Mouse (Mus musculus): ENCODE measurements around the gene Dbx2.
A peak's percentile ranks its signal among the peaks of the same experiment; 100 is the strongest.

Dbx2 gene

DNA sequence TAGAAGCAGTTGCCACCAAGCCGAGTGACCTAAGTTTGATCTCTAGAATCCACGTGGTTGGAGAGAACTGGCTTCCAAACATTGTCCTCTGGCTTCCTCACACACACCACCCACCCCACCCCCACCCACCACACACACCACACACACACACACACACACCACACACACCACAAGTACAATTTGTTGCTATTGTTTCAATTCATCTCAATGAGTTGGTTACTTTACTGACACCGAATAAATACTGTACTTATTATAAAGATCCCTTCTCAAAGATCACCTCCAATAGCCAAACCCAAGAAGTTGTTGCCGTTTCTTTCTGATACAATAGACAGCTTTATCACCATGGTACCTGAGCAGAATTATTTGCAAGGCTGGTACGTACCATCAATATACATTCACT lies at the start of gene Dbx2:
TSS of gene Dbx2 (minus strand) at position 101 of the 400 bp plus-strand sequence.
- no peak for DNase-seq

DNA sequence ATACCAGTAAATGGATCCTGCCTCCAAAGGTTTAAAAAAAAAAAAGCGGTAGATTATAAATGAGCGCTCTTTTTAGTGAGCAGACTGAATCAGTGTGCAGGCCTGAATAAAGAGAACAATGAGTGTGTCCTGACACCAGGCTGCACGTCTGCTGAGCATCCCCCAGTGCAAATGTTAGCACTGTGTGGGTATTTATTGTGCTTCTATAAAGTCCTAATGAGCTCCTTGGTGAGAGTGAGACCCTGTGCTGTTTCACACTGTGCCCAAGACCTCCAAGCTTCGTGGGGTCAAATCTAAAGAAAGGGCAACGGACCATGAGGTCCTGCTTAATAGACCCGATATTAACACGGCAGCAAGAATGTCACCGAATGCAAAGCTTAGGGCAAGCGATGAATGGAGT lies 46.4 kb upstream of the Dbx2 start:
- no peak for DNase-seq

DNA sequence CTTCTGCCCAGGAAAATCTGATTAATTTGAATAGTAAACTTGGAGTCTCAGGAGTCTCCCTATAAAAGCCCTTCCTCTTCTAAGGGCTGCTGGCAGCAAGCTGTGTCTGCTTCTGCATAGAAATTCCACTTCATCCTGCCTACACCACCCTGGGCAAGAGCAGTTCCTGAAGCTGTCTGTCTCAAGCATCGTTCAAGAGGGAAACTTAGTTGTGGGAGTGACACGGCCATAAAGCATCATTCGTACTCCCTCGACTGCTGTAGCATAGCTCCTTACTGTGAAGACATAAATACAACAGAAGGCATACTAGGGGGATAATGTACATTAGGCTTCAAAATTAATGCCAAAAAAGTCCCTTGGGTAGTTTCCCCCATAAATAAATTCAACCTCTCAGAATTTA lies 45.8 kb upstream of the Dbx2 start:
- no peak for DNase-seq

DNA sequence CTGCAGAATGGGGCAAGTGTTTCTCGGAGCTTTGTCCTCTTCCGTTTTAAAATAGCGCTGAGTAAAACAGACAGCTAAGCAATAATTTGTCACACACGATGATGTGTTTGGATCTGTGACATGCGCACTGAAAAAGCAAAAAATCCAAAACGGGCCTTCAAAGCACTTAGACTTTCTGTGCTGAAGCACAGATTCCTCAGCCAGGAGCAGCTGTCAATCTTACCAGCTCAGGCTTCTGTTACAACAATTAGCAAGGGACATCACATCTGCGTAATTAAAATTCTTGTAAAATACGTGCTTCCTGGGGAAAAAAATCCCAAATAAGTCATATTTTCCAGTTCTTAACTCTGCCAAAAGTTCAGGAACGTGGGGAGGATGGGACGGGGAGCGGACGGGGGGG lies 43.6 kb upstream of the Dbx2 start:
- DNase-seq, result no peak

DNA sequence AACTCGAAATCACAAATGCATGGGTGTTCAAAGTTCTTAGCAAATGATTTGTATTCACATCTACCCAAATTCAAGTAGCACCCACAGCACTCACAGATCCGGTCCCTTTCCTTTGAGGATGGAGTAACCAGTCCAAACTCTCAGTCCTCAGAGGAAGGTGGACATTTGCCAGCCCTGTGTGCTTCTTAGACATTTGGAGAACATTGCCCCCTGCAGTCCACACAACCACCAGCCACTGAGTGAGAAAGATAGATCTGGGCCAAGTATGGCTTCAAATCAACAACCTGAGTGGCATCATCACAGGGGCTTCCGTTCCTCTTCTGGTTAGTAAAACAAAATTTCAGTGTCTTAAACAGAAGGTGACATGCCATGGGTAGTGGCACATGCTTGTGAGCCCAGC lies 38.0 kb upstream of the Dbx2 start:
- peak; percentile 9 for DNase-seq

DNA sequence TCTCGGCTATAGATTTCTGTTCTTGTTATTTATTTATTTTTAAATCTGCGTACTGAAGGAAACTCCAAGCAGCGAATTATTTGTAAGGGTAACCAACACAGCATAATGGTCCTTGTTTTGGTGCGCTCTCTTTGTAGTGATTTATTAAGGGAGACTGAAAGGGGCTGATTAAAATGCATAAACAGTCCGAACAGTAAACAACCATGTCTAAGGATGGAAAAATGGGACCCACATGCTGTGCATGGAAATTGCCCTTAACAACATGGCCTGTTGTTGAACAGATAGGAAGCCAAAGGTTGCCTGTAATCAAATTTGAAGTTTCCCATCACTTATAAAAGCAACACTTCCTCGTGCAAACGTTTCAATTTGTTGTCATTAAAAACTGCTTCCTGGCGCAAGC lies 35.8 kb upstream of the Dbx2 start:
- DNase-seq, result no peak

DNA sequence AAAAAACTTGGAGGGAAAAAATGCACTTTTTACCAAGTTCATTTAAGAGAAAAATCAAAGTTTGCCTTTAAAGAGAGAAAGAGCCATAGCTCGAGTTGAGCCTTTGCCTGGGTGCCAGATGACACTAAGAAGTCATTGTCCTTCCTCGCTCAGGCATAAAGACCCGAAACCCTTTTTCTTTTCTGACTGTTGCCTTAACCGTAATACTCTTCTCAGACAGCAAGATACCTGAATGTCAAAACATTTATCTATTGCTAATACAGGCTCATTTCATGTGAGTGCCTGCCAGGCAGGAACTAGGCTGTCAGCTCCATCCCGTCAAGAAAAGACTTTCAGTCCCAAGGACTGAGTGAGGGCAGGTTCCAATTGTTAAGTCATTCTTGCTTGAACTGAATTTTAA lies 35.4 kb upstream of the Dbx2 start:
- DNase-seq, result no peak

DNA sequence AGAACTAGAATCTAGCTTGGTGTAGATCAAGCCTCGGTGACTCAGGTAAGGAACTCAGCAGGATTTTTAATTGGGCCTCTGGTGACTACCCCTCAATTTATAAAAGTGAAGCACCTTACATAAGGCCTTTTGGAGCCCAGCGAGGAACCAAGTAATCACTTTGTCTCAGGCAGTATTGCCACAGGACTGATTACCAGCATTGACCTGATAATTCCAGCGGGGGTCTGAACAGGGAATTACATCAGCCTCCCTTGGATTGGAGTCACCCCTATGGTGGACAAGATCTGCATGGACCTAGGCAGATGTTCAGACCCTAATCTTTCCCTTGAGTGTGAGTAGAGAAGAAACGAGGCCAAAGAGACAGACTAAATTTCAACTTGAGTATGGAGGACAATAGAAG lies 26.9 kb upstream of the Dbx2 start:
- no peak for DNase-seq

DNA sequence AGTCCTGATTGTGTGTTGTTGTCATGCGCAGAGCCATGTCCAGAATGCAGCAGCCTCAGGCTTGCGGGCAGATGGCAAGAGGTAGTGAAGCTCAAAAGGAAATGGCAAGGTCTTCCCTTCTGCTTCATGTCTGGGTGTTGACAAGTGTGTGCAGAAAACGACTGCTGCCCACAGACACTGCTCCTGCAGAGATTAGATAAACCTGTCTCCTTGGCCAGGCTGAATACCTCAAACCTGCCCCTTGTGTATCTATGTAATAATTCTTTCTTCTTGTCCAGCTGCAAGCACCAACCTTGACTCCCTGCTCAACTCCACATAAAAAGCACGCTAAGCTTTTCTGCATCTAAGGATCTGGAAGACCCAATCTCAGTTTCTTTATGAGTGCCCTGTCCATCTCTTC lies 19.9 kb upstream of the Dbx2 start:
- no peak for DNase-seq

DNA sequence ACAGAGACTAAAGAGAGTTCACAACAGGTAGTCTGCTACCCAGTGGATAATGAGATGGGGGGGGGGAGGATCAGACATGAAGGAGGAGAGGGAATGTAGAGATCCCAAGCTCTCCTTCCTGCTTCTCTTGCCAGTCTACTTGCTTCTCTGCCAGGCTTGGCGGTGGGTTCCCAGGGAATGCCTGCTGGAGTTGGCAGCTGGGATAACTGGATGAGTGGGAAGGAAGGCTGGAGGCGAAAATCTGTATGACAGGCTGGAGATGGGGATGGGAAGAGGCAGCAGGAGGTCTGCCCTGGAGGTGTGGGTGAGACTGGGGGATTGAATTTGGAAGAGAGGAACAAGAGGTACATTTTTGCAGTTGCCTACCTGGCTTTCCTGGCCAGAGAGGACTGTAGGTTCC lies 19.4 kb upstream of the Dbx2 start:
- no peak for DNase-seq

DNA sequence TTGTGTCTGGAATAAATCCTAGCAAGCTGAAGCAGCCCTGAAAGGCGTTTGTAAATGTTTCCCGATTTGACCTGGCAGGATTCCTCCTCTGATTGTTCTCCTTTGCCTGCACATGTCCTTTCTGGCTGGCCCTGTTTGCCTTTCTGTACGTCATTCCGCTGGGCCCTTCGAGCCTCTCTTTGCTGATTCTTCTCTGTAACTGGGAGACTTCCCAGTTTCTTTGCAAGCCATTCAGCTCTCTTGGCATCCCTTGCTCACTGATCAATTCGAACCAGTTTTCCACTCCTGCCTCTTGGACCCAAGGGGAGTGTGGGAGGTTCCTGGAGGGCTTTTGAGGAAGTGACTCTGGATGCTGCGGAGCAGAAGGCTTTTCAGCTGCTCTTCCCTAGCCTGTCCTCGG lies 11.4 kb upstream of the Dbx2 start:
- DNase-seq, result no peak

DNA sequence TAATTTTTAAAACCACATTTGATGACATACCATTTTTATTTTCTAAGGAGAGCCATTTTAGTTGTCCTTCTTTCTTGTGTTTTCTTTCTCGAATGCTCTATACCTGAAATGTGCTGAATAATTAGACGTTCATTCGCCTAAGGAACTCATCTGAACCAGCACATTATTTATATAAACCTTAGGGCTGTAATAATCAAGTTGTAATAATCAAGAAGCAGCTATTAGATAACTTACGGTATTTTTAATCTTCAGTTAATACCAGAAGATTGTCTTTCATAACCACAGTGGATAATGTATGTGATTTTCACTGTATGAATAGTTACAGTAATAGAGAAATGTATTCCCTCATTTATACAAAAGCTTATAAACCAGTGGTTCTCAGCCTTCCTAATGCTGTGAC lies 9.2 kb upstream of the Dbx2 start:
- no peak for DNase-seq

DNA sequence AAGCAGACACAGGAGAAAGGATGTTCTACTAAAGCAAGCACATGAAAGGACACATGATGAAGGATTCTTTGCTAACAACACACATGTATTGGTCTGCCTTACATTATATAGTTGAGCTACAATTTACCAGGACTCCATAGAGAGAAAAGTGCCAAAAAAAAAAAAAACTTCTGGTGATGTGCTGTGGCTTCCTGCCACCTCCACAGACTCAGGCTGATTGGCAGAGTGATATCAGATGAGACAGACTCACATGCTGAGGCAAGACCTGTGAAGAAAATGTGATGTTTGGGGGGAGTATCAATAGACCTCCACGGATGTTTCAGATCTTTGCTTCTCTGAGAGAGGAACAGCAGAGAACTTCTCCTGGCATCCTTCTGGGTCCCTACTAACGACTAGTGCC lies 6.0 kb upstream of the Dbx2 start:
- no peak for DNase-seq

DNA sequence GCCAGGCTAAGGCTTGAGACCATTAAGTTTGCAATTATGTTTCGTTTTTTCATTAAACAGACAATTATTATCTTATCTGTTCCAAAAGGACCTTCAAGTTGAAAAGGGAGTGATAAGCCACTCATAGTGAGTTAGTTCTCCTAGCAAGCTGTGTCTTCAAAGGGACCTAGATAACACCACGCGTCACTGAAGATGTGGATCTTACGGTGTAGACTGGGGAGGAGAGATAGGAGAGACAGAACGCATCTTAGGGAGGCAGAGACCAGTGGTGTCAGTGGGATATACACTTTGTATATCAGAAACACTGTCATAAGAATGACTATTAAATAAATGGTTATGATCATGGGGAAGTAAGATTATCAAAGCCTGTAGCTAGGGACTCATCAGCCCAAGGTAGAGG lies 4.6 kb upstream of the Dbx2 start:
- DNase-seq, result no peak

DNA sequence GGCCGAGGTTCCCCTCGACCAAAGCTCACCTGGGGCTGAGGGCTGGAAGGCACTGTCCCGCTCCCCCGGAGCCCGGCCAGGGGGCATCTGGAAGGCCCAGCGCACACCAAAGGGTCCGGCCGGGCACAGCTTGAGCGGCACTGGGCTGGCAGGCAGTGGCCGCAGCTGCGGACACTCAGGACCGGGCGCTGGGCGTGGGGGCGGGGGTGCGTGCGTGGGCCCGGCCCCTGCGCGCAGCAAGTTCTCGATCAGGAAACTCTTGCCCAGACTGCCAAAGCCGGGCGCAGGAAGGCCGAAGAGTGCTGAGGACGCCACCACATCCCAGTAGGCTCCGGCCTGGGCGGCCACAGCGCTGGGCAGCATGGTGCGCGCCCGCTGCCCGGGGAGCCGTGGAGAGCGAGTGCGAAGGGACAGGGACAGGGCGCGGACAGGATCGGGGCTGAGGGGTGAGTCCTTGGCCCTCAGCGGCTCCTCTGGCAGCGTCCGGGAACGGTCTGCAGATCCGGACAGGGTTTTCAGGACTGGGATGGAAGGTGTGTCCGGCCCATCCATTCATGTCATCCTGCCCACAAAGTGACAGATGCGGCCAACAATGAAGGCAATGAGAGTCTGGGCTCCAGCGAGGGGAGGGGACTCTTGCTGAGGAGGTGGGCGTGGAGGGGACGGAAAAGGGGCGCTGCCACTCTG lies 1.4 kb downstream of the Dbx2 start:
- peak in 1 of 2 experiments; percentile 4 for DNase-seq

DNA sequence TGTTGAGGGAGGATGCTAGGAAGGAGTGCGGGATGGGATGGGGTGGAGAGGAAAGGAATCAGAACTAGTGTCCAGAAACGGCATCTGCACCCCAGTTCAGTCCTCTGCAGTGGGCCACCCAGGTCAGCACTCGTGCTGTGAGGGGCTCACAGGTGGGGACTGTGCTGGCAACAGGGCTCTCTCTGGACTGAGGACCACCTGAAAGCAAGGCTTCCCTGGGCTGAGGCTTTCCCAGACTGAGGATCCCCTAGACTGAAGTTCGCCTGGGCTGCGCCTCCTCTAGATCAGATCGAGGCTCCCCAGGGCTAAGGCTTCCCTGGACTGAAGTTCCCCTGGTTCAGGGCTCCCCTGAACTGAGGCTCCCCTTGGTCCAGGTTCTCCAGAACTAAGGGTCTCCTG lies 1.9 kb downstream of the Dbx2 start:
- no peak for DNase-seq

DNA sequence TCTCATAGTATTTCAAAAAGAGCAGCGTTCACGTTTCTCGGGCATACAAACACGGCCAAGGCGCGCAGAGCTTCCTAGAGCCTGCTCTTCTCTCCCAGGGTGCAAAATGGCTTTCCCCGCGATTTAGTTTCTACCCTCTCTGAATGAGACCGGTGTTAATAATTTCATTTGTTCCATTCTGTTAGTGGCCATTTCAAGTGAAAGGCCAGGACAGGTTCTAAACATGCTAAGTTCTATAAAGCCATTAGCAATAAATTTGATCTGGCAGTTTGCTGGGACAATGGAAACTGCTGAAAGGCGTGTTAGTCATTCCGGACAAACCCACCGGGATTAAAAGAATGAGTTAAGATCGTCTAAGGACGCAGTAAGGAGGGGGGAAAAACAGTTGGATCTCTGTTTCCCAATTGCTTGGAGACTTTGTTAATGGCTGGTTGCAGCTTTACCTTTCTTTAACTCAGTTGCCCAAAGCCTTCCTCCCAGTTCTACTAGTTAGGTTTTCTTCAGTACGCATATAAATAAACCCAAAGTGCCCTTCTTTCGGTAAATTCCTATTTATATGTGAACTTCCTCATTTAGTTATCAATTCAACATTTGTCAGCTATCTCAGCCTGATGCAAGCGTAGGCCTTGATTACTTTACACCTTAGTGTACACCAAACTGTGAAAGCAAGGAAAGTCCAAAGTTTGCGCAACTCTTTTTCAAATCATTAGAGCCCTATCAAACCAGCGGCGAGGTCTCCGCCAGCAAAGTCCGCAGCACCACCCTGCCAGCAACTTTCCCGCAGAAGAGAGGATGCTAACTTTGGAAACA lies 2.7 kb downstream of the Dbx2 start:
- DNase-seq, result no peak

DNA sequence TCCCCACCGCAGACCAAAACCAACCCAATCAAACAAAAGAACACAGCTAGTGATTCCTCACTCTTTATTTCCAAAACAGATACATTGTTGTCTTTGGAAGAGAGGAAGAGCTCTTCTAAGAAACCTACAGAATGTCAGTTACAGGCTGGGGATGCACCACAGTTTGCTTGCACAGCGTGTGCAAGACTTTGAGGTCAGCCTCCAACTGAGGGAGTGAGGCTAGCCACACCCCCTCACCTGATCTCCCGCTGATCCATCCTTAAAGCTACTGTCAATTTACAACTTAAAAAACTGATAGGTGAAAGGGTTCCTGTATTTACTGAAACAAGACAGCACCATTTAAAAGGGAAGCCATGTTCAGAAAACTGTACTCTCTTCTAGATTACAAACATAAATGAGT lies 3.9 kb downstream of the Dbx2 start:
- no peak for DNase-seq

DNA sequence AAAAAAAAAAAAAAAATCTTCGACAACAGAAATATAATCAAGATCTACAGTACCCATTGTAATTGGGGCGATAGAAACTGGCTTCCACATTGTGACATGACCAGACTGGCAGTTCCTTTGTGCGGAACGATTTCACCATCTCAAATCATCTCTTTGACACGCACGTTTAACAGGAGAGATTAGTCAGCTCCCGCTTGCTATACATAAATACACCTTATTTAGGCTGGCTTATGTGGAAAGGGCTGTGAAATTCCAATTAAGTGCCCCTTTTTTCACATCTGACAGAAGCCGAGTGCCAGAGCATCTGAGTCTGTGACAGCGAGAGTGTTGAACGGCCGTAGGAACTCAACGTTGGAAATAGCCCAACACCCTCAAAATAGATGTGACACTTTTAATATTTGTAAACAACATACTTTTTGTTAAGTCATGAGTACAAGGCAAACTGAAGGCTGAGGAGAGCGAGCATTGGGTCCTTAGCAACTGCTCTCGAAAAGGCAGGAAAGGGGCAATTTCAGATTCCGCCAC lies 12.2 kb downstream of the Dbx2 start:
- no peak for DNase-seq

DNA sequence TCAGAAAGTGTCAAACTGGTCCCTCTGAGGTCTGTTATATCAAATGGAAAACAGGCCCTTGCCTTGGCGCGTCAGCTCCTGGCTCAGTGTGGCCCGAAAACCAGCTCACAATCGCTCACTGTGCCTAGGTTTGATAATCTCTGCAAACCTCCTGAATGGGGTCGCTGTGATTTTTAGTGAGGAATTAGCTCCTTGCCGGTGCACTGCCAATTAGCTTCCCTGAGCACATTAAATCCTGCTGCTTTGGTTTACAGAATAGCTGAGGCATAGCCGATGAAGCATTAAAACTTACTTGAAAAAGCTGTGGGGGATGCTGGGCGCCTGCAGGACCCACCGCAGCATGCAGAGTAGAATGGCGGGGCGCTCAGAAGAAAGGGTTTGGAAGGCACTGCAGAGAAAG lies 15.4 kb downstream of the Dbx2 start:
- DNase-seq, result no peak

DNA sequence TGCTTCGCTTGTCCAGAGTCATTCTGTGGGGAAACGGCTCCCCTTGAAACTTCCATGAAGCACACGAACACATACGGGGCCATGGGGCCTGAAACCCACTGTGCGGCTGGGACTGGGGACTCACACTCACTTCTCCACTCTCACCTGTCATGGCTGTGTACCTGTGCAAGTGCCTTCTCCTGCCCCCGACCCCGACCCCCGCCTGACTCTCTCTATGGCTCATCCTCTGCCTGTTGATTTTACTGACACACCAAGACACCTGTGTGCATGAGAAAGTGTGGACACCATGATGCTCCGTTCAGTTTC lies 16.0 kb downstream of the Dbx2 start:
- no peak for DNase-seq

DNA sequence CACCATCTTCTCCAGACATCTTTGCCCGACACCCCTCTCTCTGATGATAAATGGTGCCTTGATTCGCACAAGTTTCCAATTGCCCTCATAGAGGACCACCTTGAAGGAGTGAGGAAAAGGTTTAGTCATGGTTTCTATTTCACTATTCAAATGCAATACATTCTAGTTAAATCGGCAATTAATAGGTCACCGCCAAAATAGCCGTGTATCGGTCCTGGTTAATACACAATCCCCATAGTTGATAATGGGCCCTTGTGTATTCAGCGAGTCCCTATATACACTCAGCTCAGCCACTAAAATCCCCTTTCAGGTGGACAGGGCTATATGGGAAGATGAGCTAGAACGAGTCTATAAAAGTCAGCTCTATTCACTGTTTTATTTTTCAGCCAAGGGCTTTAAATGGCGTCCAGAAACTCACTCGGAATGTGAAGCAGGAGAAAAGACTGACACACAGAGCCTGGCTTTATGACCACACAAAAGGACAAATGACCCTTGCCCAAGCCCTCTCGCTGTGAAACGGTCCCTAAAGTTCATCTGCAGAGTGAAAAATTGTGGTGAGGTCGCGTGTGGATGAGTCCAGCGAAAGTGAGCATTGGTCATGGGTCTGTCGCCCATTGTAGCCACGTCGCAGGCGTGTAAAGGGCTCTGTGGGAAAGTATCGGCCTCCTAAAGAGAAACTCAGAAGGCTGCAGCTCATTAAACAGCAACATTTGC lies 16.5 kb downstream of the Dbx2 start:
- no peak for DNase-seq

DNA sequence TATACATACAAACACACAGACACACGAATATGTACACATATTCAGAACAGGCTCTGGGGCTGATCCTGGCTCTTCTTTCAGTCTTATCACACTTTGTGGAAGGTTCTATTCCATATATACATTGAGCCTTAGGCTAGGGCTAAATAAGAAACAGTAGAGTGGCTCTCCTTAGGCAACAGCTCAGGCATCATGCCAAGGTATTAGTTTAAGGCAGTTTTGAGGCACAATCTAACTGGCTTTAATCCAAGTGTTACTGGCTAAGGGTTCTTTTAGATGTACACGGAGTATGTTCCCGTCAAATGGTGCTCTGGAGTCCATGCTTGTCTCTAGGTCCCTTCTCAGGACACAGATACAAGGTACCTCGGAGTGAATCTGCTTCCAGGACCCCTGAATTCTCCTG lies 31.4 kb downstream of the Dbx2 start:
- DNase-seq, result no peak

DNA sequence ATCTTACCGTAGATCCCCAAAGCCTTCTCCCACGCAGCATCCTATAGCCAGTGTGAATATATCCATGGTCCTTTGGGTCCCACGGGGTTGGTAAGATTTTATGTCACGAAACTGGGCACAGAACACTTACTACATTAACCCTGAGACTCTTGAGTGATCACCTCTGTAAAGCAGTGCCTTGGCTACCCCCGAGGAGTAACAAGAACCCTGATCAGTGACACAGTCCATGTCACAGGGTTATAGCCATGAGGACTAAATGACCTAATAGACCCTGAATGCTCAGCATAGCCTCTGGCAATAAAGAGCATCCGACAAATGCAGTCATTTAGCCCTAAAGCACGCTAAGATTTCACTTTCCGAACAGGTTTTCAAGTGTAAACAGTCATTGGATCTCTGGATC lies 33.0 kb downstream of the Dbx2 start:
- no peak for DNase-seq

Data from cerebellum, postnatal 36 days (tissue).